Mouse (Mus musculus) intestine, embryonic 16.5 days (tissue): ENCODE results near the gene Abca4. TPM values are rescaled to one million over a fixed set of nuclear protein-coding genes. Genes with fewer than 3 reads are reported as not detected.
"Not testable (repeated sequence)": the region's sequence is repeated elsewhere in the genome, so short reads cannot be mapped to it uniquely, and the experiment has no call there.

Source experiments
- ATAC-seq: fragments of 200-750 bp; cut with Nextera tagmentation; 2 replicates; pipeline ENCODE4 v1.8.0; 2017; ENCODE audit warnings: moderate TSS enrichment, moderate library complexity
- H3K27ac ChIP-seq: fragments of 300-500 bp; sonication (generic); 2 replicates; pipeline ENCODE4 v1.5.1; 2014; ENCODE audit warnings: mild to moderate bottlenecking, low read length
- H3K27me3 ChIP-seq: fragments of 300-500 bp; sonication (generic); replicated peaks from 2 replicates; pipeline ENCODE4 v1.6.1; 2014; ENCODE audit warnings: low read length, control low read depth, mixed read lengths; ENCODE audit not compliant: control insufficient read depth, insufficient read depth
- H3K36me3 ChIP-seq: fragments of 300-500 bp; sonication (generic); 2 replicates; pipeline ENCODE4 v1.6.1; 2014; ENCODE audit warnings: low read length, control low read depth; ENCODE audit not compliant: control insufficient read depth, insufficient read depth
- H3K4me1 ChIP-seq: fragments of 300-500 bp; sonication (generic); 2 replicates; pipeline ENCODE4 v1.6.1; 2014; ENCODE audit warnings: low read length, control low read depth, mixed read lengths; ENCODE audit not compliant: control insufficient read depth, insufficient read depth
- H3K4me2 ChIP-seq: fragments of 300-500 bp; sonication (generic); 2 replicates; pipeline ENCODE4 v1.6.1; 2014; ENCODE audit warnings: low read depth, low read length, control low read depth
- H3K4me3 ChIP-seq: fragments of 300-500 bp; sonication (generic); 2 replicates; pipeline ENCODE4 v1.5.1; 2014; ENCODE audit warnings: mild to moderate bottlenecking, low read length
- H3K9ac ChIP-seq: fragments of 300-500 bp; sonication (generic); 2 replicates; pipeline ENCODE4 v1.6.1; 2014; ENCODE audit warnings: low read depth, low read length
- H3K9me3 ChIP-seq: fragments of 300-500 bp; sonication (generic); 2 replicates; pipeline ENCODE4 v1.6.1; 2016; ENCODE audit warnings: low read length, control low read depth; ENCODE audit not compliant: control insufficient read depth
- WGBS: fragments of 180-500 bp; shearing (Covaris S2); extraction: QIAGEN DNeasy Blood & Tissue Kit; methylation state at CpG from one replicate; pipeline ENCODE4 v1.1.7; 2014; 5-methylcytosine and 5-hydroxymethylcytosine counted together
- polyA plus RNA-seq: library from polyadenylated mRNA; unstranded; fragments of >200 nt; fragmentation: Nextera tagmentation; extraction: Ambion mirVana; gene quantifications from 2 replicates; pipeline ENCODE4 v1.2.1, GENCODE M21; 2015

The Abca4 gene
- polyA plus RNA-seq, 1 experiment from 2014 or later, result 0.83 TPM

GRCm38 (mm10) chr3:122208296-122209225 is 164.3 kb downstream of the Abca4 start:
- WGBS, result 77% methylated on average over 15 of the region's 15 CpGs
- Histone ChIP-seq H3K4me1 (peaks cover 9% of the 10 kb centered on the region; the same call in 1 of the 2 replicates), H3K4me2 (no peak overlapping the region), H3K9me3 (no peaks in the 10 kb centered on the region), H3K27me3 (no peaks in the 10 kb centered on the region), H3K36me3 (no peaks in the 10 kb centered on the region), H3K4me3 (no peak overlapping the region), H3K27ac (peak overlapping the region; percentile 1; the same call in 1 of the 2 replicates), H3K9ac (no peak overlapping the region)
- no peak for ATAC-seq

DNA sequence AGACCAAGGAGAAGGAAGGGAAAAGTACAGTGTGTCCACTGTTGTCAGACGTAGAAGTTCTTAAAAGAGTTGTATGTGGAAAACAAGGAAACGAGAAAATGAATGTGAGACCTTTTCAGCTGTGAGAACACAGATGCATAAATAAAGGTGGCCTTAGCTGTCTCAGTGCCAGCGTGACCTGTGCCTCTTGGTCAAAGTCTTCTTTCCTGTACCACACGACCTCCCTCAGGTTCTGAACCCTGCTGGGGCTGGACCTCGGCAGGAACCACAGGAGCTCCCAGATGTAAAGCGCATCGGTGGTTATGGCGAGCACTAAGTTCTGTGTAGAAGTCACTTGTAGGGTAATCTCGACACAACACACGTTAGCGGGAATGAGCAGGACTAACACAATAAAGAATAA is 165.3 kb downstream of the Abca4 start:
- peaks cover 9% of the 10 kb centered on the region; the same call in 1 of the 2 replicates for H3K4me1 ChIP-seq
- no peak overlapping the region for H3K9ac ChIP-seq
- H3K27me3 ChIP-seq, result no peaks in the 10 kb centered on the region
- H3K36me3 ChIP-seq, result no peaks in the 10 kb centered on the region
- H3K27ac ChIP-seq, result peak overlapping the region; percentile 26
- no peak overlapping the region for H3K4me3 ChIP-seq
- 79% methylated on average over 11 of the region's 11 CpGs for WGBS
- H3K4me2 ChIP-seq, result no peak overlapping the region
- H3K9me3 ChIP-seq, result no peaks in the 10 kb centered on the region
- peak; percentile 40; the same call in 1 of the 2 replicates for ATAC-seq

DNA sequence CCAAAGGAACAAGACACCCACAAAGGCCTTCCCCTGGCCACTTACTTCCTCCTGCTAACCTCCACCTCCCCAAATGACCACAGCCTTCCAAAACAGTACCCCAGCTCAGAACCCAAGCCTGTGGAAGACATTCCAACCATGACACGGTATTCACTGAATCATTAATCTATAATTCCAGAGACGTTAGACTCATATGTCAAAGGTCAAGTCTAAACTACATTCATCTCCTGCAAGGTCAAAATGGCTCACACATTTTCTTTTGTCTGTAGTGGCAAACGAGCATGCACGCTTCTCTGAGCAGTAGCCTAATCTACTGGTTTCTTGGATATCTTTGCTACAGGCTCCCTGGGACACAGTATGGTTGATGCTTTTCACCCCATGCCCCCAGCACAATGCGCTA is 166.2 kb downstream of the Abca4 start:
- Histone ChIP-seq H3K27me3 (no peaks in the 10 kb centered on the region), H3K36me3 (no peaks in the 10 kb centered on the region), H3K9me3 (no peaks in the 10 kb centered on the region), H3K4me3 (no peak overlapping the region), H3K4me2 (no peak overlapping the region), H3K27ac (no peak overlapping the region), H3K9ac (no peak overlapping the region), H3K4me1 (peaks cover 9% of the 10 kb centered on the region; the same call in 1 of the 2 replicates)
- WGBS, result 62% methylated on average over 5 of the region's 5 CpGs
- ATAC-seq, result no peak

GRCm38 (mm10) chr3:122210846-122211245 is 166.6 kb downstream of the Abca4 start:
- Histone ChIP-seq H3K9me3 (no peaks in the 10 kb centered on the region), H3K27me3 (no peaks in the 10 kb centered on the region), H3K4me2 (no peak overlapping the region), H3K36me3 (no peaks in the 10 kb centered on the region), H3K9ac (no peak overlapping the region), H3K4me1 (peaks cover 9% of the 10 kb centered on the region; the same call in 1 of the 2 replicates), H3K27ac (no peak overlapping the region), H3K4me3 (no peak overlapping the region)
- WGBS, result 68% methylated on average over 7 of the region's 7 CpGs
- ATAC-seq, result no peak

- no peak overlapping the region for H3K4me3 ChIP-seq
- H3K9ac ChIP-seq, result no peak overlapping the region
- no peak for ATAC-seq
- no peak overlapping the region for H3K4me2 ChIP-seq
- 61% methylated on average over 13 of the region's 13 CpGs for WGBS
- H3K4me1 ChIP-seq, result peaks cover 9% of the 10 kb centered on the region; the same call in 1 of the 2 replicates
- no peaks in the 10 kb centered on the region for H3K9me3 ChIP-seq
- H3K36me3 ChIP-seq, result no peaks in the 10 kb centered on the region
- H3K27me3 ChIP-seq, result no peaks in the 10 kb centered on the region
- no peak overlapping the region for H3K27ac ChIP-seq
Measured at GRCm38 (mm10) chr3:122211446-122212125, 167.3 kb downstream of the Abca4 start.

DNA sequence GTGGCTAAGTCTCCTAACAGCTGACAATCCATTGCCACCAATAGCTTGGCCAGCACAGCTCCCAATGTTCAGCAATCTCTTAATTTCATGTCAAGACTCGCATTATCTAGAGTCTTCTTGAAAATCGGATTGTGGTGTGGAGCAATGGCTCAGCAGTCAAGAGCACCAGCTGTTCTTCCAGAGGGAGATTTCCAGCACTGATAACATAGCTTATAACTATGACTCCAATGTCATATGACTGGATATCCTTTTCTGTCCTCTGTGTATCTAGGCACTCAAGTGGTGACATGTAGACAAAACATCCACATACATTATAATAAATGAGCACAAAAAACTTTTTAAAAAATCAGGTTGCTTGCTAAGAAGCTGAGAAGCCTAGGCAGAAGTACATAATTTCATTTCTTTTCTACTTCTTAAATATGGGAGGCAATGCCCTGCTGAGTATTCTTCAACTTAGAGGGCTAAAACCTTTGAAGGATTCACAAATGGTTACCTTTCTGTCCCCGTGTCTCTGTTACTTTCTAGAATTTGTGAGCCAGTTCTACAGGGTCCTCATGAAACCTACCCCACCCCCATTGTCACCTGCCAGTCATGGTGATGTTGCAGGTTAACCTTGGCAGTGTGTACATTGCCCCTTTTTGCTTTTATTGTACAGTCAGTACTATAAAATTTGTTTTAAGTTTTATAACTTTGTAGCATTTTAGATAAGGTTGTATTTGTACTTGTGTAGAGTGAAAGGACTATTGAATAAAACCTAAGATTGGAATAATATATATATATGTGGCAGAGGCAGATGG is 177.2 kb downstream of the Abca4 start:
- no peak overlapping the region for H3K4me2 ChIP-seq
- no peak overlapping the region for H3K9ac ChIP-seq
- no peaks in the 10 kb centered on the region for H3K4me1 ChIP-seq
- WGBS, result 72% methylated on average over 3 of the region's 3 CpGs
- H3K27ac ChIP-seq, result no peak overlapping the region
- no peaks in the 10 kb centered on the region for H3K36me3 ChIP-seq
- ATAC-seq, result peak; percentile 86
- H3K4me3 ChIP-seq, result no peak overlapping the region
- no peaks in the 10 kb centered on the region for H3K9me3 ChIP-seq
- no peaks in the 10 kb centered on the region for H3K27me3 ChIP-seq

- H3K9ac ChIP-seq, H3K9me3 ChIP-seq, H3K27ac ChIP-seq, ATAC-seq, H3K4me3 ChIP-seq, H3K4me2 ChIP-seq, H3K27me3 ChIP-seq, H3K36me3 ChIP-seq, H3K4me1 ChIP-seq: not testable (repeated sequence)
- WGBS, result 68% methylated on average over 6 of the region's 6 CpGs
Measured at GRCm38 (mm10) chr3:122226972-122227371, 182.7 kb downstream of the Abca4 start.
